Mouse (Mus musculus): ENCODE data around the gene Cep68.

Gene Cep68

GRCm38 (mm10) chr11:20249296-20250110 lies at the start of gene Cep68:
TSS of gene Cep68 (minus strand) at chr11:20249429.
- peak; percentile 95 for DNase-seq

GRCm38 (mm10) chr11:20284463-20284862 lies 35.2 kb upstream of the Cep68 start:
- no peak for DNase-seq

GRCm38 (mm10) chr11:20282601-20283219 lies 33.5 kb upstream of the Cep68 start:
- no peak for DNase-seq

- DNase-seq = peak; percentile 7
These were observed 31.8 kb upstream of the Cep68 start for GRCm38 (mm10) chr11:20280982-20281381.

- DNase-seq = peak; percentile 6
These were observed 29.5 kb upstream of the Cep68 start for GRCm38 (mm10) chr11:20278702-20279101.

GRCm38 (mm10) chr11:20277106-20277505 lies 27.9 kb upstream of the Cep68 start:
- no peak for DNase-seq

- no peak for DNase-seq
These were observed 26.7 kb upstream of the Cep68 start for GRCm38 (mm10) chr11:20275974-20276373.

GRCm38 (mm10) chr11:20269885-20270284 lies 20.7 kb upstream of the Cep68 start:
- no peak for DNase-seq

- DNase-seq = no peak
These were observed 13.6 kb upstream of the Cep68 start for GRCm38 (mm10) chr11:20262628-20263380.

GRCm38 (mm10) chr11:20254791-20255190 lies 5.6 kb upstream of the Cep68 start:
- DNase-seq = no peak

- no peak for DNase-seq
These were observed 3.9 kb upstream of the Cep68 start for GRCm38 (mm10) chr11:20253088-20253487.

- DNase-seq = no peak
These were observed 1.4 kb upstream of the Cep68 start for GRCm38 (mm10) chr11:20250476-20251178.

GRCm38 (mm10) chr11:20248840-20249239 lies 389 bp downstream of the Cep68 start:
- no peak for DNase-seq

- DNase-seq = no peak
These were observed 952 bp downstream of the Cep68 start for GRCm38 (mm10) chr11:20248277-20248676.

GRCm38 (mm10) chr11:20247146-20247855 lies 1.9 kb downstream of the Cep68 start:
- no peak for DNase-seq

- no peak for DNase-seq
These were observed 2.6 kb downstream of the Cep68 start for GRCm38 (mm10) chr11:20246616-20247015.

- DNase-seq = no peak
These were observed 3.9 kb downstream of the Cep68 start for GRCm38 (mm10) chr11:20245316-20245715.

- DNase-seq = no peak
These were observed 4.6 kb downstream of the Cep68 start for GRCm38 (mm10) chr11:20244336-20245290.

GRCm38 (mm10) chr11:20243214-20243913 lies 5.9 kb downstream of the Cep68 start:
- DNase-seq = peak; percentile 51

- no peak for DNase-seq
These were observed 6.7 kb downstream of the Cep68 start for GRCm38 (mm10) chr11:20242366-20243056.

Measured in kidney, adult 18-20 months (tissue).